Mouse (Mus musculus) neural tube, embryonic 15.5 days (tissue): Measurements from ENCODE around the gene Hcfc1r1. TPM values are rescaled to one million over a fixed set of nuclear protein-coding genes. Genes with fewer than 3 reads are reported as not detected.
A peak's percentile ranks its signal among the peaks of the same experiment; 100 is the strongest.

Source experiments
- ATAC-seq: fragments of 200-750 bp; cut with Nextera tagmentation; 2 replicates; pipeline ENCODE4 v1.8.0; 2017; ENCODE audit warnings: mild to moderate bottlenecking, moderate TSS enrichment, moderate library complexity; ENCODE audit not compliant: low FRiP score
- H3K27ac ChIP-seq: fragments of 300-500 bp; sonication (generic); replicated peaks from 2 replicates; pipeline ENCODE4 v1.5.1; 2015; ENCODE audit warnings: mild to moderate bottlenecking, inconsistent platforms
- H3K27me3 ChIP-seq: fragments of 300-500 bp; sonication (generic); replicated peaks from 2 replicates; pipeline ENCODE4 v1.6.1; 2015; ENCODE audit warnings: inconsistent platforms
- H3K36me3 ChIP-seq: fragments of 300-500 bp; sonication (generic); 2 replicates; pipeline ENCODE4 v1.6.1; 2015; ENCODE audit warnings: inconsistent platforms
- H3K4me1 ChIP-seq: fragments of 300-500 bp; sonication (generic); 2 replicates; pipeline ENCODE4 v1.6.1; 2015; ENCODE audit warnings: inconsistent platforms
- H3K4me2 ChIP-seq: fragments of 300-500 bp; sonication (generic); 2 replicates; pipeline ENCODE4 v1.6.1; 2015; ENCODE audit warnings: inconsistent platforms, mild to moderate bottlenecking, moderate library complexity
- H3K4me3 ChIP-seq: fragments of 300-500 bp; sonication (generic); replicated peaks from 2 replicates; pipeline ENCODE4 v1.5.1; 2015; ENCODE audit warnings: mild to moderate bottlenecking, inconsistent platforms
- H3K9ac ChIP-seq: fragments of 300-500 bp; sonication (generic); replicated peaks from 2 replicates; pipeline ENCODE4 v1.6.1; 2015; ENCODE audit warnings: mild to moderate bottlenecking, inconsistent platforms
- H3K9me3 ChIP-seq: fragments of 300-500 bp; sonication (generic); replicated peaks from 2 replicates; pipeline ENCODE4 v1.6.1; 2016; ENCODE audit warnings: inconsistent platforms
- WGBS: fragments of 180-500 bp; shearing (Covaris S2); methylation state at CpG from one replicate; pipeline ENCODE4 v1.1.7; 2015; ENCODE audit warnings: mixed read lengths; 5-methylcytosine and 5-hydroxymethylcytosine counted together
- polyA plus RNA-seq: library from polyadenylated mRNA; unstranded; fragments of >200 nt; fragmentation: Nextera tagmentation; extraction: Ambion mirVana; gene quantifications from 2 replicates; pipeline ENCODE4 v1.2.1, GENCODE M21; 2015

Hcfc1r1 gene
- polyA plus RNA-seq = 129 and 149 TPM in 2 replicates

DNA sequence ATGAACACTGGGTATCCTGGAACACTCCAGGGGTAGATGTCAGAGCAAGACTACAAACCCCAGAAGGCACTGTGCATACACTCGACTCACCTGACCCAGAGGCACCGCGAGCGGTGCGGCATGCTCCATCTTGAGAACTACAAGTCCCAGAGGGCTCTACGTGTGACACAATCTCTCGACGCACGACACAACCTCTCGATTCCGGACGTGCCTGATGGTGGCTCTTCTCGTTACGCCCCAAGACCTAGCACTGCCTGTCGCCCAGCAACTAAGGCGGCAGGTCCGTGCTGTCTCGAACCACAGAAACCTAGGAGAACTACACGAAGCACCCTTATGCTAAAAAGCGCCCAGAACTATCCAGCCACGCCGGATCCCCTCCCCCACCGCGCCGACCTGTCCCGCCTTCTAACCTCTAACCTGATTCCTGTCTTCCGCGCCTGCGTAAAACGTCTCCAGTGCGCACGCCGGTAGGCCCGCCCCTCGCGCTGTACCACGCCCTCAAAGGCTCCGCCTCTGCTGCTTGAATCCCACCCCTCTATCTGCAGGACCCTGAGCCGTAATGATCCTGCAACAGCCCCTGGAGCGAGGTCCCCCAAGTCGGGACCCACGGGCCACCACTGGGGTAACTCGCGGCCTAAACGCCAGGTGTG is at the start of gene Hcfc1r1, which contains the start of gene Thoc6:
TSS of gene Hcfc1r1 (plus strand) at position 173 of the 650 bp plus-strand sequence.
TSS of gene Thoc6 (minus strand) at position 459 of the 650 bp plus-strand sequence.
- under 1% methylated on average over 45 of the region's 45 CpGs for WGBS
- H3K27me3 ChIP-seq = peaks cover 29% of the 10 kb centered on the region
- H3K4me3 ChIP-seq = peak within 1 kb of the TSS; percentile 69
- peak within 1 kb of the TSS; percentile 95 for H3K4me2 ChIP-seq
- peak within 1 kb of the TSS; percentile 93 for H3K27ac ChIP-seq
- H3K9ac ChIP-seq = peak within 1 kb of the TSS; percentile 73
- H3K9me3 ChIP-seq = no peaks in the 10 kb centered on the region
- peak; percentile 94 for ATAC-seq
- peaks cover 16% of the 10 kb centered on the region for H3K36me3 ChIP-seq
- H3K4me1 ChIP-seq = peaks cover 50% of the 10 kb centered on the region

DNA sequence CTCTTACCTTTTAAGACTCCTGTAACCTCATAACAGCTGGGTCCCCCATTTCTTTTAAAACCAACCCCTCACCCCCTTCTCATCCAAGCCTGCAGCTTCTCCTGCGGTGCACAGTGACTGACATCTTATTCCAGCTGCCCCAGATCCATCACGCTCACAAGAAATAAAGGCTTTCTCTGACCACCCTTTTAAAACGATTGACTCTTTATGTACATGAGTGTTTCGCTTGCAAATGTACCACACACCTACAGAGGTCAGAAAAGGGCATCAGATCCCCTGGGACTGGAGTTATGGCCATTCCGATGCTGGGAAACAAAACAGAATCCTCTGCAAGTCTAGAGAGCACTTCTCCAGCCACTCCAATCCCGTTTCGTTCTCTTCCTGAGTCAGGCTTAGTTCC is 45.6 kb upstream of the Hcfc1r1 start:
- no peak overlapping the region for H3K4me2 ChIP-seq
- no peaks in the 10 kb centered on the region for H3K9me3 ChIP-seq
- no peak overlapping the region for H3K9ac ChIP-seq
- H3K27me3 ChIP-seq = no peaks in the 10 kb centered on the region
- H3K4me1 ChIP-seq = 0 out of 2 replicates have a peak, but pooled peaks cover 3% of the 10 kb centered on the region
- no peak for ATAC-seq
- H3K27ac ChIP-seq = no peak overlapping the region
- H3K36me3 ChIP-seq = no peaks in the 10 kb centered on the region
- 46% methylated on average over 7 of the region's 7 CpGs for WGBS
- no peak overlapping the region for H3K4me3 ChIP-seq

DNA sequence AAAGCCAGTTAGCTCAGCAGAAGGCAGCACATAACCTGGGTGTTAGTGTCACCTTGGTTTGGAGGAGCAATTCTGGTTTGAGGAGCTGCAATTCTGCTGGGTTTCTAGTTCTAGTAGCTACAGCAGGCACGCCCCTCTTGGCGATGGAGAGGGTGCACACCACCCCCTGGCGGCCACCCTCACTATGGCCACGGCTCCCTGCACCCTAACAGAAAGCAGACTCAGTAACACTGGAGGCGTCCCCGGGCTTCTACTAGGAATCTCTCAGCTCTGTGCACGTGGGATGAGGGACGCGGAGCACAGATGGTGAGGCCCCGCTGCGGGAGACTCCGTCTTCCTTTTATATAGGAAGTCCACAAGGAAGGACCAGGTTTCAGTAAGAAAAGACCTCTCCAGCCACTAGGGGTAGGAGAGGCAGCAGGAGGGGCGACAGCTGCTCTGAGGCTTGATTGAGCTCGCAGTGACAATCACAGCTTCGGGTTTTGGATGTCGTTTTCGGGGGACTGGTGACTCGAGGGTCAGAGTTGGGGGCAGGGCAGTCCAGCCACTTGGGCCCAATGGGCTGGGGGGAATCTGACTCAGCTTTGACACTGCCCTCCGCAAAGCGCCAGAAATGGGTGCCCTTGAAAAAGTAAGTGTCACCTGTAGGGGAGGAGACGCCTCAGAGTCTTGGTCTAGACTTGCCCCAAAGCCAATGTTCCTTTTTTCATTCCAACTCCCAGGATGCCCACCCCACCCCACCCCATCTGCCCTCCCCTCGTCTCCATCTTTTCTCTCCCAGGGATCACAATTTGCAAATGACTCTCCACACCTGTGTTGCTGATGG is 43.0 kb upstream of the Hcfc1r1 start:
- WGBS = 20% methylated on average over 22 of the region's 22 CpGs
- H3K9ac ChIP-seq = no peak overlapping the region
- no peak overlapping the region; the same call in 1 of the 2 replicates for H3K4me3 ChIP-seq

DNA sequence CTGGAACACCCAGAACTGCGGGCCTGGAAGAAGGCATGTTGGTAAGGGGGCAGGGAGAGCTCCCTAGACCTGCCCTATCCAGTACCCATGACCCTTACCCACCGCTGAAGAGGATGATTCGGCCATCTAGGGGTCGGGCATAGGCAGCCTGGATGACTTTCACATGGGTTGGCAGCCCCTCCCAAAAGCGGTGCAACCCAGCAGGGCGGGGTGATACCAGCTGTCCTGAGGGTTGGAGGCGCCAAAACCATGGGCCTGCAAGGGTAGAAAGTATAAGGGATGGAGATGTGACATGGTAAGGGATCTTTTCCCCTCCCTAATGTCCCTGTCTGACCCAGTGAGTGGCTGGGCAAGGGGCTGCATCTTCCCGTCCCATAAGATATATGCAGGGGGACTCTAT is 42.2 kb upstream of the Hcfc1r1 start:
- Histone ChIP-seq H3K4me3 (no peak overlapping the region), H3K4me2 (no peak overlapping the region), H3K27me3 (no peaks in the 10 kb centered on the region), H3K36me3 (no peaks in the 10 kb centered on the region), H3K27ac (no peak overlapping the region), H3K4me1 (0 out of 2 replicates have a peak, but pooled peaks cover 3% of the 10 kb centered on the region), H3K9ac (no peak overlapping the region), H3K9me3 (no peaks in the 10 kb centered on the region)
- WGBS = 89% methylated on average over 8 of the region's 8 CpGs
- no peak for ATAC-seq

More for the DNA sequence above, 43.0 kb upstream of the Hcfc1r1 start:
- Histone ChIP-seq H3K36me3 (no peaks in the 10 kb centered on the region), H3K9me3 (no peaks in the 10 kb centered on the region), H3K27me3 (no peaks in the 10 kb centered on the region), H3K4me2 (peak overlapping the region; percentile 49), H3K27ac (no peak overlapping the region), H3K4me1 (0 out of 2 replicates have a peak, but pooled peaks cover 3% of the 10 kb centered on the region)
- 0 out of 2 replicates have a peak, but pooled peaks have one; percentile 53 for ATAC-seq

DNA sequence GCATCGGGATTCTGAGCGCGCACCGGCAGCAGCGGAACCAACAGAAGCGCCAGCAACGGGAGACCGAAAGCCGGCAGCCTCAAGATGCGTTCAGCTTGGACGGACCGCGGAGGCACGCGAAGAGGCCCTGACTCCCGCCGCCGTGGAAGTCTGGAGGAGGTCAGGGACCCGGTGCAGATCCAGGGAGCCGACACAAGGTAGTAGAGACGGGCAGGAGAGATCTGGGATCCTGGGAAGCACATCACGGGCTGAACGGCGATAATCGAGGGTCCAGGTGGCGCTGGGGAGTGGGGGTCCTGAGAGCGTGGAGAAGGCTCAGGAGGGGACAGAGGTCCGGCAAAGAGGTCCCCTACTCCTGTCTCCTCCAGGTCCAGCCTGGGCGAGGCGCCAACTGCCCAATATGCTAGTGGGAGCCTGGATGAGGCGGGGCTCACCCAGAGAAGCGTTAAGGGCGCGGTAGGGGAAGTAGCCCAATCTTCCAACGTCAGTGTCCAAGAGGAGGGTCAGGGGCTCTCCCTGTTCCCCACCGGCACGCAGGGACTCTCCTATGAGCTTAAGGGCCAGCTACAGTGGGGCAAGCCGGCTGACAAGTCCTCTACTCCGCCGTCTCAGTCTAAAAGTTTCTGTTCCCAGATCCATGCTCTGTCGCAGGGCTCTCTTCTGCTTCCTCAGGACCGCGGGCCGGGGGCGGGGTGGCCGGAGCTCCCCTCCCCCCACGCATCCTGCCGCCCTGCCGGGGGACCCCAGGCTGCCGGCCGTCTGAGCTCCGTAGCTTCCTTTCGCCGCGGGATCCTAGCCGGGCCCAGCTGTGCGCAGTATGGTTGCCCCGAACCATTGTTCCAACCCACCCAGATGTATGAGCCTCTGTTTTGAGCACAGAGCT is 28.5 kb upstream of the Hcfc1r1 start, which contains the start of gene Mmp25:
TSS of gene Mmp25 (minus strand) at position 665 of the 883 bp plus-strand sequence.
- peak within 1 kb of the TSS; percentile 36 for H3K4me3 ChIP-seq
- peak within 1 kb of the TSS; percentile 66 for H3K4me2 ChIP-seq
- no peaks in the 10 kb centered on the region for H3K36me3 ChIP-seq
- H3K27me3 ChIP-seq = peaks cover 39% of the 10 kb centered on the region
- H3K9ac ChIP-seq = peak within 1 kb of the TSS; percentile 34
- peak; percentile 14; the same call in 1 of the 2 replicates for ATAC-seq
- no peaks in the 10 kb centered on the region for H3K9me3 ChIP-seq
- H3K4me1 ChIP-seq = peaks cover 11% of the 10 kb centered on the region
- H3K27ac ChIP-seq = no peak within 1 kb of the TSS
- under 1% methylated on average over 58 of the region's 58 CpGs for WGBS

DNA sequence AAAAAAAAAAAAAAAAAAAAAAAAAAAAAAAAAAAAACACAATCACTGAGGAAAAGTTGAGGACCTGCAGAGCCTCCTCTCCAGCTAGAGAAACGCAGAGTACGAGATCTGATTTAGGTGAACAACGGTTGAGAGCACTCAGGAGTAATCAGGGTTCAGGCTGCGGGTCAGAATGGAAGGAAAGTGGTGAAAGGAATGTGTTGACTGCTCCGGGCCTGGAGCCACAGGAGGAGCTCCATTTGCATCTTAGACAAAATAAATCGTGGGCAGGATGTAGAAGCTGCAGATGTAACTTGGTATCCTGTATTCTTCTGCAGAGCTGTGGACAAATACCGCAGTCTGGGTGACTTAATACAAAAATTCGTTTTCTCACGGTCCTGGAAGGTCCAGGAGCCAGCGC is 27.5 kb upstream of the Hcfc1r1 start:
- H3K4me2 ChIP-seq = no peak overlapping the region
- H3K27ac ChIP-seq = no peak overlapping the region
- ATAC-seq = no peak
- 37% methylated on average over 10 of the region's 10 CpGs for WGBS
- peaks cover 11% of the 10 kb centered on the region for H3K4me1 ChIP-seq
- no peak overlapping the region for H3K9ac ChIP-seq
- H3K36me3 ChIP-seq = no peaks in the 10 kb centered on the region
- H3K9me3 ChIP-seq = no peaks in the 10 kb centered on the region
- no peak overlapping the region for H3K4me3 ChIP-seq
- peaks cover 39% of the 10 kb centered on the region for H3K27me3 ChIP-seq

DNA sequence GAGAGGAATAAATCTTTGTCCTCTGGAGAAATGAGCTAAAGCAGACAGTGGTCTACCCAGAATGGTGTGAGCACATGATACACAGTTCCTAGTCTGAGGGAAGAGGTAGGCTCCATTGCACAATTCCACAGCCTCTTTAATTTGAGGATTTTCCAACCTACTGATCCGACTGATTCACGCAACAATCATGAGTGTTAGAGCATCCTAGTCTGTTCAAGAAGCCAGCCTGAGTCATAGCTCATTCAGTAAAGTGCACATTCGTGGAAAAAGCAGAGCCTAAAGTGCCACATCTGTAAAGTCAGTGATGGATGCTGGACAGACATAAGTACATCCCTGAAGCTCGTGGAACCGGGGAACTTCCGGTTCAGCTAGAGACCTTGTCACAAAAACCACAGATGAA is 22.0 kb upstream of the Hcfc1r1 start:
- WGBS = 79% methylated on average over 6 of the region's 6 CpGs
- H3K9ac ChIP-seq = no peak overlapping the region
- no peaks in the 10 kb centered on the region for H3K9me3 ChIP-seq
- no peak overlapping the region for H3K27ac ChIP-seq
- no peak overlapping the region for H3K4me3 ChIP-seq
- H3K27me3 ChIP-seq = peaks cover 9% of the 10 kb centered on the region
- no peak for ATAC-seq
- no peaks in the 10 kb centered on the region for H3K4me1 ChIP-seq
- H3K36me3 ChIP-seq = no peaks in the 10 kb centered on the region
- no peak overlapping the region for H3K4me2 ChIP-seq

DNA sequence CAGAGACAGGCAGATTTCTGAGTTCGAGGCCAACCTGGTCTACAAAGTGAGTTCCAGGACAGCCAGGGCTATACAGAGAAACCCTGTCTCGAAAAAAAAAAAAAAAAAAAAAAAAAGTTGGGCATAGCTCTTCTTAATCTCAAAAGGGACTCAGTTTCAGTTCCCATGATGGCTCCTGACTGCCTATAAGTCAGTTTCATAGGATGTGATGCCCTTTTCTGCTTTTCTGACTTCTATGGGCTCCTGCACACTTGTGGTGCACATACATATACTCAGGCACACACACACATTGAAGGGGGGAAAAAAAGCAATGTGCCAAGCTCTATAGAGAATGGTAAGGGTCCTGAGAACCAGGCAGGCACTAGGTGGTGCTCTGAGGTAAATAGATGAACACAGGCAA is 20.1 kb upstream of the Hcfc1r1 start:
- H3K9me3 ChIP-seq = no peaks in the 10 kb centered on the region
- no peaks in the 10 kb centered on the region for H3K36me3 ChIP-seq
- 70% methylated on average over 2 of the region's 2 CpGs for WGBS
- ATAC-seq = no peak
- H3K4me3 ChIP-seq = no peak overlapping the region
- H3K27ac ChIP-seq = no peak overlapping the region
- no peak overlapping the region for H3K4me2 ChIP-seq
- no peak overlapping the region for H3K9ac ChIP-seq
- H3K27me3 ChIP-seq = no peaks in the 10 kb centered on the region; the same call in 1 of the 2 replicates
- no peaks in the 10 kb centered on the region for H3K4me1 ChIP-seq

DNA sequence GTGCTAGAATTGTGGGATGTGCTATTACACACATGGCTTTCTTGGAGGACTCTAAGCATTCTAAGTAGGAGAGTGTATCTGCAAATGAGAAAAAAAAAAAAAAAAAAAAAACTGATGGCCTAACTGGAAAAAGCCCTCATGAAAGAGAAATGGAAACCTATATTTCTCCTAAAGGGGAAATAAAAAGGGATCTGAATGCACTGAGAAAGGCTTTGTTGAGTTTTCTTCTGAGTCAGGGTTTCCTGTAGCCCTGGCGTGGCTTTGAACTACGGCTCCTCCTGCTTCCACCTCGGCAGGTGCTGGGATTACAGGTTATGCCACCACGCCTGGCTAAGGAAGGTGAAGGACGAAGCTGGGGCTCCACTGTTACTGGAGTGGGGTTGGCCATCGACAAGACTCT is 19.4 kb upstream of the Hcfc1r1 start:
- 69% methylated on average over 6 of the region's 6 CpGs for WGBS
- Histone ChIP-seq H3K9ac (no peak overlapping the region), H3K9me3 (no peaks in the 10 kb centered on the region), H3K27ac (no peak overlapping the region), H3K4me2 (no peak overlapping the region), H3K4me1 (no peaks in the 10 kb centered on the region), H3K27me3 (peaks cover 2% of the 10 kb centered on the region), H3K36me3 (no peaks in the 10 kb centered on the region), H3K4me3 (no peak overlapping the region)
- no peak for ATAC-seq

DNA sequence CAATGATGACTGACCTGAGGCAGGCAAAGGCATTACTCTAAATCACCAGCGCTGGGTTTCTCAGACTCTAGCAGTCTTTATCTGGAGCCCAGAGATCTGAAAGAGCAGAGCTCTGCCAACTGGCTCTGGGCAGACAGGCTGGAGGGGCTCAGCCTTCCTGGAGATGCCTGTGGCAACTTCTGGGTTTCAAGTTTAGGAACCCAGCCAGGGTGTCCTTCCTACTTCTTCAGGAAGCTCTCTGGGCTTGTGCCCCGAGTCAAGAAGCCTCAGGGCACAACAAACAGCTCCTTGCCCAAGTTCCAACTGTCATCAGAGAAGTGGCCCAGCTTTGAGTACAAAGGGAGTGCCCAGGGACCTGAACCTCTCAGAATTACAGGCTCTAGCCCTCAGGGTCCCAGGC is 19.0 kb upstream of the Hcfc1r1 start:
- ATAC-seq = no peak
- WGBS = 65% methylated on average over 2 of the region's 2 CpGs

DNA sequence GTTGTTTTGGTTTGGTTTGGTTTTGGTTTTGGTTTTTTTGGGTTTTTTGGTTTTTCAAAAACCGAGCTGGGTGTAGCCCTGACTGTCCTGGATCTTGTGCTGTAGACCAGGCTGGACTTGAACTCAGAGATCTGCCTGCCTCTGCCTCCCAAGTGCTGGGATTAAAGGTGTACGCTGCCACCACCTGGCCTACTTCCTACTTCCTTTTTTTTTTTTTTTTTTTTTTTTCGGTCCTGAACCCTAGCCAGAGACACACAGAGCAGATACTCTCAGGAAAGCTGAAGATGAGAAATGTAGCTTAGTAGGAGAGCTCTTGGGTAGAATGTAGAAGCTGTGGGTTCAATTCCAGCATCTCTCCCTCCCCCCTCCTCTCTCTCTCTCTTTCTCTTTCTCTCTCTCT is 14.9 kb upstream of the Hcfc1r1 start:
- Histone ChIP-seq H3K36me3 (no peaks in the 10 kb centered on the region), H3K4me3 (no peak overlapping the region), H3K27me3 (peaks cover 44% of the 10 kb centered on the region), H3K9me3 (no peaks in the 10 kb centered on the region), H3K27ac (no peak overlapping the region), H3K9ac (no peak overlapping the region), H3K4me2 (no peak overlapping the region), H3K4me1 (peaks cover 8% of the 10 kb centered on the region; the same call in 1 of the 2 replicates)
- ATAC-seq = no peak
- 74% methylated on average over 3 of the region's 3 CpGs for WGBS

More for the DNA sequence above, 19.0 kb upstream of the Hcfc1r1 start:
- H3K27me3 ChIP-seq = peaks cover 6% of the 10 kb centered on the region
- no peaks in the 10 kb centered on the region for H3K4me1 ChIP-seq
- H3K9me3 ChIP-seq = no peaks in the 10 kb centered on the region
- H3K36me3 ChIP-seq = no peaks in the 10 kb centered on the region
- H3K4me3 ChIP-seq = no peak overlapping the region
- no peak overlapping the region for H3K27ac ChIP-seq
- H3K9ac ChIP-seq = no peak overlapping the region
- no peak overlapping the region for H3K4me2 ChIP-seq
